Mouse (Mus musculus): ENCODE results near the gene Hif1an.

Gene Hif1an

DNA sequence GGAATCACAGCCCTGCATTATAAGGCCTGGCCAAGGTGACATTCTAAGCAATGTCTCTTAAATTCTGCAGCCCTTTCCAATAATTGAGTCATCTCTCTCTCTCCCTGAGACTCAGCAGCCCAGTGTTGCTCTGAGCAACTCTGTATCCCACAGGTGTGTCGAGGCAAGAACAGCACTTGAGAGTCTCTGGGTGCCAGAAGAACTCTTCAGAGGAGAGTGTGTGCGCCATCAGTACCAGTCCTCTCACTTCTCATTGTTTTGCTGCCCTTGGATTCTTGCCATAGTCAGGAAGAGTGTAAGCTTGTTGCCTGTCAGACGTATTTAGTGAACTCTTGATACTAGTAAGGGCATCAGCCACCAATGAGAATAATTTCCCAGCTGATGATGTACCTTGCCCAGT is 5.1 kb downstream of the Hif1an start:
- DNase-seq: no peak

- no peak for DNase-seq
These were observed 13.6 kb downstream of the Hif1an start for GRCm38 (mm10) chr19:44576275-44576674.

- no peak for DNase-seq
These were observed 15.4 kb downstream of the Hif1an start for GRCm38 (mm10) chr19:44578038-44578437.

DNA sequence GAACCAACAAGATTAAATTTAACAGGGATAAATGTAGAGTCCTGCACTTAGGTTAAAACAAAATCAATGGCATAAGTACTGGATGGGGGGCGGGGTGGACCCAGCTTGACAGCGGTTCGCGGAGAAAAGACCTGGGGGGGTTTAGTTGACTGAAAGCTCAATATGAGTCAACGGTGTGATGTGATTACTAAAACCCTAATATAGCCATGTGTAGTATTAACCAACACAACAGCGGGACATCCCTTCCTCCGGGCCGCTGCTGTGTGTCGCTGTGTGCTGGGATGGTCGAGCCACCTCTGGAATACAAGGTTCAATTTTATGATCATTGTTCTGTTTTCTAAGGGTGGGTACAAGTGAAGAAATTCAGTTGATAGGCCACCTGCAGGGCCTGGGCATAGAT is 19.5 kb downstream of the Hif1an start:
- DNase-seq: no peak

DNA sequence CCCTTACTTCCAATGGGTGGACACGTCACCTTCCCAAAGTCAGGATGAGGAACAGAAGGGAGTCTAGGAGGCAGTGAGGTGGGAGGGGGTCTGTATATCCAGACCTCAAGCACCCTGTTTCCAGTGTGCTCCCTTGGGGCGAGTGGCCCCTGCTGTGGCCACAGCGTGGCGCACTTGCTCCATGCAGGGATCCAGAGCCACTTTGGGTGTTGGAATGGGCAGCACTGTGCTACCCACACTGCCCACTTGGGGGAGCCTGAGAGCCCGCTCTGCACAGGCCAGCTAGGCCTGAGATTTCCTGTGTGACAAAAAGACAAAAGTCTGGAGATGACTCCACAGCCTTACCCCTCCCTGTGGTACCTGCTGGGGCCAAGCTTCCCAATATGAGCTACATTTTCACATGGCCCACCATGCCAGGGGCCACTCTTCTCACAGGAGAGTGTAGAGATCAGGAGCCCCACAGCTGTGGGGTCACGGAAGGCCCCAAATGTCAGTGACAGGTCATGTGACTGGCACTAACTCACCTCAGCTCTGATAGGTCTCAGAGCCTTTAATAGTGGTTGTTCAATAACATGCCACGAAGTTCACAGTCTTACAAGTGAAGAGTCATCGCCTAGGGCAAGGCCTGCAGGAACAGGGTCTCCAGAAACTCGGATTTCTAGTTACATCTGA is 20.1 kb downstream of the Hif1an start:
- peak; percentile 91 for DNase-seq

GRCm38 (mm10) chr19:44588036-44588435 is 25.4 kb downstream of the Hif1an start:
- DNase-seq: no peak

DNA sequence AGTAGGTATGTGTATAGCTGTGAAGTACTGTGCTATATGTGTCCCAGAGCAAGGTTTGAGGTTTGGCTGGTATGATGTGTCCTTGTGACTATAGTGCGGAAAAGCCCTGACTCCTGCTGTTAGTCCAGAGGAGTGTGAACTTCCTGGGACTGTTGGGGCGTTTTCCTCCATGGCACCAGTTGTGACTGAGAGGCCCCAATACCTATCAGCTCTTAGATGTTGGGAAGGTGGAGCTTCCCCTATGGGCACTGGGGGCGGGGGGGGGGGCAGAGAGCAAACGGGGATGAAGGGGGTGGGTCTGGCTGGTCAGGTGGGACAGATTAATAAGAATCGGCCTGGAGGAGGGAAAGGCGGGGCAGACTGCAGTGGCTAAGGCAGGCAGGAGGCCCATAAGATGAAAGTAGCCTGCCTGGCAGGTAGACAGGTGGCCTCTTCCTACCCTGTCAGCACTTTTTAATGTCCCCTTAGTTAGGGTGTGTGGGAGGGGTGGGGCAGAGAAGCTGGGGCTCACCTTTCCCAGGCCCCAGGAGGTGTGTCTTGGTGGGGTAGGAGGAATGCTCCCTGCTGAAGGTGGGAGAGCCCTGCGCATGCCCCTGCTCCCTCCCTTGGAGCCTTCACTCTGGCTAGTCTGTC is 27.1 kb downstream of the Hif1an start:
- no peak for DNase-seq

GRCm38 (mm10) chr19:44590992-44591391 is 28.3 kb downstream of the Hif1an start:
- DNase-seq: no peak

- no peak for DNase-seq
These were observed 29.0 kb downstream of the Hif1an start for GRCm38 (mm10) chr19:44591638-44592037.

GRCm38 (mm10) chr19:44594180-44594579 is 31.5 kb downstream of the Hif1an start:
- DNase-seq: no peak

GRCm38 (mm10) chr19:44618166-44618565 is 55.5 kb downstream of the Hif1an start:
- no peak for DNase-seq
